Mouse (Mus musculus): Measurements from ENCODE around the gene Cdc42bpb. TPM values are rescaled to one million over a fixed set of nuclear protein-coding genes. Genes with fewer than 3 reads are reported as not detected.
A peak's percentile ranks its signal among the peaks of the same experiment; 100 is the strongest.

The Cdc42bpb gene
- 43.4 and 44.3 TPM in 2 replicates for polyA plus RNA-seq (2014; fragmentation: Nextera tagmentation; extraction: Ambion mirVana)

DNA sequence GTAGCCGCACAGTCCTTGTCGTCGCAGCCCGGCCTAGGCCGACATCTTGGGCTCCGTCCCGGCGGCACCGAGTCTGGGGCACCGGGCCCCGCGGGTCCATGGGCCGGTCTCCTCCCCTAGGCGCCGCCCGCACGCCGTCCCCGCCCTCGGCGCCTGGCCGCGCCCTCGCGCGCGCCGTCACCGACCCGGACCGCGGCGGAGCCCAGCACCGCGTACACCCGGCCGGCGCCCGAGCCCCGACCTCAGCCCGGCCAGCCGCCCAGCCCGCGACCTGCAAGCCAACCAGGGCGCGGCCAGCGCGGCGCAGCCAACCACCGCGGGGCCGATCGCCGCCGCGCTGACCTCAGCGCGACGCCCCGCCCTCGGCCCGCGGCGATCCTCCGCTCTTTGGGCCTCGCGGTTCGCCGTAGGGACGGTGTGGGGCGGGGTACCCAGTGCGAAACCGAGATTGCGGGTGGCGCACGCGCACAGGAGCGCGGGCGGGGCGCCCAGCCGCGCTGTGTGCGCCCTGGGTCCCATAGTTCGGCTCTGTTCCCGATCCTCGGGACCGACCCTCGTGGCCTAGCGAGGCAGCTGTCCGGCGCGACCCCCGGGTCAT, at the start of gene Cdc42bpb:
TSS of gene Cdc42bpb (minus strand) at position 343 of the 598 bp plus-strand sequence.
- Histone ChIP-seq H3K4me1 (ENCODE audit: control insufficient read depth, insufficient read depth, low read length) (peaks cover 25% of the 10 kb centered on the region), H3K9me3 (ENCODE audit: control insufficient read depth, low read length) (no peaks in the 10 kb centered on the region)

DNA sequence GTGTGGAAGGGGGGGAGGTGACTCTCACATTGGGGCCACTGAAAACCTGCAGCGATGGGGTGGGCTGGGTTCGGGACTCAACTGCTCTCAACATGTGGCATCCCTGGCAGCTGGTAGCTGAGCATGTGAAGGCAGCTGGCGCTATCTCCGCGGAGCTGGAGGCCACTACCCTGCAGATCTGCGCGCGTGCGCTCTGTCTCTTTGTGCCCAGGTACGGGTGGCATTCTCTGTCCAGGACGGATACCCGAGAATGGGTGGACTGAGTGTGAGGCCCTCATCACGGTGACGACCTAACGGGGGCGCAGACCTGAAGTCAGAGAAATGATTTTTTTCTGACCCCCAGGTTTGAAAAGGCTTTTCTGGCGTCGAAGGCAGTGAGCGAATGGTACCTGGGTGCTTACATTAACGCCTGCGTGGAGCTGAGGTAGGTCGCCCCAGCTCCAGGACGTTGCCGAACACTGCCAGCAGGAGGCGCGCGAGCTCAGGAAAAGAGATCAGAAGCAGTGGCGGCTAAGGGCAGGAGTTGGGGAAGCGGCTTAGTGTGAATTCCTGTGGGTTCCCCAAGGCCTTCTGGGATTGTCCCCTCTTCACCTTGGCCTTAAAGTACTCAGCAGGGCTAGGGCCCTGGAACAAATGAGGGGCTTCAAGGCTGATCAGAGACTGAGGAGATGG, 48.4 kb upstream of the Cdc42bpb start:
- Histone ChIP-seq H3K4me1 (ENCODE audit: control insufficient read depth, insufficient read depth, low read length) (peaks cover 45% of the 10 kb centered on the region), H3K27me3 (ENCODE audit: control insufficient read depth, insufficient read depth, low read length) (peaks cover 64% of the 10 kb centered on the region), H3K9ac (ENCODE audit: low read depth, low read length) (no peak overlapping the region), H3K36me3 (ENCODE audit: control insufficient read depth, insufficient read depth, low read length) (no peaks in the 10 kb centered on the region), H3K9me3 (ENCODE audit: control insufficient read depth, low read length) (no peaks in the 10 kb centered on the region), H3K27ac (ENCODE audit: low read depth, low read length) (no peak overlapping the region), H3K4me3 (ENCODE audit: low read length) (no peak overlapping the region), H3K4me2 (replicated peaks; ENCODE audit: low read depth, low read length) (no peak overlapping the region)
- WGBS = 18% methylated on average over 29 of the region's 29 CpGs
- 0 out of 2 replicates have a peak, but pooled peaks have one; percentile 26 for ATAC-seq (ENCODE audit: low FRiP score, low TSS enrichment)

More for the DNA sequence above, at the start of gene Cdc42bpb:
- Histone ChIP-seq H3K27ac (ENCODE audit: low read depth, low read length) (peak within 1 kb of the TSS; percentile 92), H3K4me2 (replicated peaks; ENCODE audit: low read depth, low read length) (peak within 1 kb of the TSS; percentile 89), H3K36me3 (ENCODE audit: control insufficient read depth, insufficient read depth, low read length) (no peaks in the 10 kb centered on the region), H3K4me3 (ENCODE audit: low read length) (peak within 1 kb of the TSS; percentile 100), H3K27me3 (ENCODE audit: control insufficient read depth, insufficient read depth, low read length) (no peaks in the 10 kb centered on the region), H3K9ac (ENCODE audit: low read depth, low read length) (peak within 1 kb of the TSS; percentile 94)
- ATAC-seq (ENCODE audit: low FRiP score, low TSS enrichment) = peak; percentile 94
- WGBS = under 1% methylated on average over 76 of the region's 94 CpGs

DNA sequence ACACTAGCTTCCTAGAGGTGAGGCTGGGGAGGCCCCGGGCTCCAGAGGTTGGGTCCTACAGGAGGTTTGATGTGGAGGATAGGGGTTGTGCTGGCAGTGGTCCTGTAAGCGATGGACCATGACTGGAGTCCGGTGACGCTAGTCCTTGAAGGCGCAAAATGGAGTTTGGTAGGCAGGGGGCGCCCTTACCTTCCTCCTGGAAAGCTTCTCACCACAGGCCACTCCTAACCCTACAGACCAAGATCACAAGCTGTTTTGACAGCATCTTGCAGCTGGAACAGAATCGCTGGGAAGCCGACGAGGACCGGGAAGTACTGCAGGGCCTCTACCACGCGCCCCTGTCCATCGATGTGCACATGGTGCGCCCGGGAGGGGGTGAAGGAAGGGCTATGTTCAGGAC, 47.7 kb upstream of the Cdc42bpb start:
- WGBS = 4% methylated on average over 15 of the region's 15 CpGs
- Histone ChIP-seq H3K4me2 (replicated peaks; ENCODE audit: low read depth, low read length) (no peak overlapping the region), H3K4me3 (ENCODE audit: low read length) (no peak overlapping the region), H3K9me3 (ENCODE audit: control insufficient read depth, low read length) (no peaks in the 10 kb centered on the region), H3K9ac (ENCODE audit: low read depth, low read length) (no peak overlapping the region), H3K4me1 (ENCODE audit: control insufficient read depth, insufficient read depth, low read length) (peaks cover 39% of the 10 kb centered on the region), H3K27ac (ENCODE audit: low read depth, low read length) (no peak overlapping the region), H3K36me3 (ENCODE audit: control insufficient read depth, insufficient read depth, low read length) (no peaks in the 10 kb centered on the region), H3K27me3 (ENCODE audit: control insufficient read depth, insufficient read depth, low read length) (peaks cover 63% of the 10 kb centered on the region)
- ATAC-seq (ENCODE audit: low FRiP score, low TSS enrichment) = peak; percentile 50

DNA sequence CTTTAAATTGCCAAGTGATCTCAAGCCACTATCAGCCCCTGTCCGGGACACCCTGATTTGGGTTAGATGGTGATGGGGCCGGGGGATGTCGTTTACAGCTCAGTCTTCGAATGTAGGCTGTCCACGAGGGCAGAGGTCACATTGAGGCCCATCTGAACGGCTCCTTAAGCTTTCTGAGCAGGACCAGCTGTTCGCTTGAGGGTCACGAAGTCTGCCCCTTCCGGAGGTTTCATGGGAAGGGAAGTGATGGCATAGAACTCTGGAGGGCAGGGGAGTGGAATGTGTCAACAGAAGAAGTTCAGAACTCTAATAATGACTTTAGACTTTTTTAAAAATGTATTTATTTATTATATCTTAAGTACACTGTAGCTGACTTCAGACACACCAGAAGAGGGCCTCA, 47.0 kb upstream of the Cdc42bpb start:
- Histone ChIP-seq H3K4me1 (ENCODE audit: control insufficient read depth, insufficient read depth, low read length) (peaks cover 32% of the 10 kb centered on the region), H3K4me3 (ENCODE audit: low read length) (no peak overlapping the region)
- WGBS = 15% methylated on average over 9 of the region's 9 CpGs

DNA sequence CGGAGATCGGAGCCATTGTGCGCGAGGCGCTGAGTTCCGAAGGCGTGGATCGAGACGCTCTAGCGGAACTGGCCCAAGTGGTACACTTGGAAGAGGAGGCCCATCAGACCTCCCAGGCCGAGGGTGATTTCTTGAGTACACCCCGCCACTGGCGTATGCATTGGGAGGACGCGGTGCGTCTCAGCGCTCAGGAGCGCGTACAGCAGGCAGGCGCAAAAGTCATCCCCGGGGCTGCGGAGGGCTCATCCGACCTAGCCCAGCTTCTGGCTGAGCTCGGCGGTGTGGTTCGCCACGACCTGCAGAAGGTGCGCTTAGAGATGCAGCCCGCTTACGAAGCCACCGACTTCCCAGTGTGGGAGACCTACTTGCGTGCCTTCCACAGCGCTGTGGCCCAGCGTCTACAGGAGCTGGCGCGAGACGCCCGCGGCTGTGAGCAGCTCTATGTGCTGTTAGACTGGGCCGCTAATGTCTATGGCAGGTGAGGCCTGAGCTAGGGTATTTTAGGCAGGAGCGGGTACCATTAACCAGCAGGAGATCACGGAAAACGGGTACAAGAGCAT, 46.1 kb upstream of the Cdc42bpb start:
- Histone ChIP-seq H3K4me3 (ENCODE audit: low read length) (peak overlapping the region; percentile 31), H3K27me3 (ENCODE audit: control insufficient read depth, insufficient read depth, low read length) (peaks cover 57% of the 10 kb centered on the region), H3K36me3 (ENCODE audit: control insufficient read depth, insufficient read depth, low read length) (no peaks in the 10 kb centered on the region), H3K4me1 (ENCODE audit: control insufficient read depth, insufficient read depth, low read length) (peaks cover 24% of the 10 kb centered on the region), H3K4me2 (replicated peaks; ENCODE audit: low read depth, low read length) (peak overlapping the region; percentile 43), H3K27ac (ENCODE audit: low read depth, low read length) (no peak overlapping the region), H3K9me3 (ENCODE audit: control insufficient read depth, low read length) (no peaks in the 10 kb centered on the region), H3K9ac (ENCODE audit: low read depth, low read length) (peak overlapping the region; percentile 34; the same call in 1 of the 2 replicates)
- 4% methylated on average over 43 of the region's 43 CpGs for WGBS
- ATAC-seq (ENCODE audit: low FRiP score, low TSS enrichment) = no peak

More for the DNA sequence above, 47.0 kb upstream of the Cdc42bpb start:
- no peak overlapping the region for H3K4me2 ChIP-seq (replicated peaks; ENCODE audit: low read depth, low read length)
- H3K9me3 ChIP-seq (ENCODE audit: control insufficient read depth, low read length) = no peaks in the 10 kb centered on the region
- H3K36me3 ChIP-seq (ENCODE audit: control insufficient read depth, insufficient read depth, low read length) = no peaks in the 10 kb centered on the region
- no peak for ATAC-seq (ENCODE audit: low FRiP score, low TSS enrichment)
- peaks cover 58% of the 10 kb centered on the region for H3K27me3 ChIP-seq (ENCODE audit: control insufficient read depth, insufficient read depth, low read length)
- no peak overlapping the region for H3K9ac ChIP-seq (ENCODE audit: low read depth, low read length)
- H3K27ac ChIP-seq (ENCODE audit: low read depth, low read length) = no peak overlapping the region

DNA sequence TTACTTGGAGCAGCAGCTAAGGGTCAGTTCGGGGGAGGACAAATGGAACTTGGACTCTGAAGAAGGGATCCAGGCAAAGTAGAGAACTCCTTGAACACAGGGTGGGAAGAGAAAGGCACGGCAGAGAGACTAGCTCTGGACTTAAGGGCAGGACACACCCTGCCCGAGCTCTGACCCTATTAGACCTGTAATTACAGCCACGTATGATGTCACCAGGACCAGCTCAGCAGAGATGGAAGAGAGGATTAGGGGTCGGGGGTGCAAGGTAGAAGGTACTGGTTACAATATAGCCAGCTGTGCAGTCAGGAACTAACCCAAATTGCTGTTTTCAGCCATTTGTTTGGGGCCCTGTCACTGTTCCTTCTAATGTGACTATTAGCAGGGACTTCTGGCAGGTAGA, 45.3 kb upstream of the Cdc42bpb start:
- Histone ChIP-seq H3K4me2 (replicated peaks; ENCODE audit: low read depth, low read length) (no peak overlapping the region), H3K9me3 (ENCODE audit: control insufficient read depth, low read length) (no peaks in the 10 kb centered on the region), H3K27me3 (ENCODE audit: control insufficient read depth, insufficient read depth, low read length) (peaks cover 53% of the 10 kb centered on the region), H3K4me3 (ENCODE audit: low read length) (no peak overlapping the region), H3K27ac (ENCODE audit: low read depth, low read length) (no peak overlapping the region), H3K9ac (ENCODE audit: low read depth, low read length) (peak overlapping the region; percentile 34; the same call in 1 of the 2 replicates), H3K4me1 (ENCODE audit: control insufficient read depth, insufficient read depth, low read length) (peaks cover 19% of the 10 kb centered on the region; the same call in 1 of the 2 replicates), H3K36me3 (ENCODE audit: control insufficient read depth, insufficient read depth, low read length) (no peaks in the 10 kb centered on the region)
- WGBS = 47% methylated on average over 5 of the region's 5 CpGs
- ATAC-seq (ENCODE audit: low FRiP score, low TSS enrichment) = no peak

DNA sequence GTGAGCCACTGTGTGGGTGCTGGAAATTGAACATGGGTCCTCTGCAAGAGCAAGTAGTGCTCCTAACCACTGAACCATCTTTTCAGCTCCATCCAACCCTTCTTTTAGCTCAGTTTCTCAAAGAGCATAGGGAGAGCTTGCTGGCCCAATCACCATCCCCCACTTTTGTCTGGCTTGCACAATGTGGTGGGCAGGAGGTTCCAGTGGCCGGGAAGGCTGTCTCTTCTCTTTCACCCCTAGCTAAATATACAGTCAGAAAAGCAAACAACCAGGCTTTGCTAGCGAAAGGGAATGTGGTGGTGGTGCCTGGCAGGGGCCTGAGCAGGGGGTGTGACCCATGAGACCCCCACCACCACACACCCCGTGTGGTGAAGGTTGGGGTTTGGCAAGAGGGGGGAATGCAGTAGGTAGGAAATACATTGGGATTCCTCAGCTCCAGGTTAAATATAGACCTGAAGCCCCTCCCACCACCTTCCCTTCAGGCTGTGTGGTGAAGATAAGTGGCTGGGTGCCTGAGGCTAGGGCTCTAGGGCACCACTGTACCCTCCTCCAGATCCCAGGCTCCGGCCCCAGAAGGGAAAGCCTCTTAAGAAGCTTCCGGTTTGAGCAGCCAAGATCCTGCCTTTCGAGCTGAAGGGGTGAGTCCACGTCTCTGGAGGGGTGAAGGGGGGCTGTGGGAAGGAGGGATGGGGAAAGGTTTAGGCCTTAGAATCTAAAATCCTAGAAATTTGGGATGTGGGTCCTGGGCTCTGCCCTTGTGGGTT, 43.6 kb upstream of the Cdc42bpb start:
- Histone ChIP-seq H3K27ac (ENCODE audit: low read depth, low read length) (no peak overlapping the region), H3K27me3 (ENCODE audit: control insufficient read depth, insufficient read depth, low read length) (peaks cover 49% of the 10 kb centered on the region), H3K4me2 (replicated peaks; ENCODE audit: low read depth, low read length) (no peak overlapping the region), H3K9ac (ENCODE audit: low read depth, low read length) (no peak overlapping the region), H3K4me1 (ENCODE audit: control insufficient read depth, insufficient read depth, low read length) (peaks cover 26% of the 10 kb centered on the region; the same call in 1 of the 2 replicates), H3K9me3 (ENCODE audit: control insufficient read depth, low read length) (no peaks in the 10 kb centered on the region), H3K4me3 (ENCODE audit: low read length) (no peak overlapping the region), H3K36me3 (ENCODE audit: control insufficient read depth, insufficient read depth, low read length) (no peaks in the 10 kb centered on the region)
- 57% methylated on average over 7 of the region's 7 CpGs for WGBS
- ATAC-seq (ENCODE audit: low FRiP score, low TSS enrichment) = no peak

DNA sequence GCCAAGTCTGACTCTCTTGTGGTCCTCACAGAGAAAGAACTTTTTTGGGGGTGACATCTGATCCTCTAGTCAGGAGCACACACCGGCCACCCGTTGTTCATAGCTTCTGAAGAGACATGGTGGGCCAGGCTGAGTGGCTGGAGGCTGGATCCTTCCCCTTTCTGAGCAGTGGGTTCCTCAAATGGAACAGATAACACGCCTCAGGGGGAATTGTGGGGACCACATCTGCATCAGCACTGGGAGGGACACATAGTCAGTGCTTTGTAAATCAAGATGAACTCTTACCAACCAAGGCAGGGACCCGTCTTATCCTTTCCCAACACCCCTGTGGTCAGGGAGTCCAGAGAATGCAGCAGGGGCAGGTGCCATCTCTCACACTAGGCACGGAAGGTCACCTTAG, 42.4 kb upstream of the Cdc42bpb start:
- peaks cover 41% of the 10 kb centered on the region for H3K27me3 ChIP-seq (ENCODE audit: control insufficient read depth, insufficient read depth, low read length)
- H3K9me3 ChIP-seq (ENCODE audit: control insufficient read depth, low read length) = no peaks in the 10 kb centered on the region
- no peak for ATAC-seq (ENCODE audit: low FRiP score, low TSS enrichment)
- H3K4me1 ChIP-seq (ENCODE audit: control insufficient read depth, insufficient read depth, low read length) = peaks cover 22% of the 10 kb centered on the region; the same call in 1 of the 2 replicates
- H3K4me2 ChIP-seq (replicated peaks; ENCODE audit: low read depth, low read length) = no peak overlapping the region
- no peak overlapping the region for H3K9ac ChIP-seq (ENCODE audit: low read depth, low read length)
- no peaks in the 10 kb centered on the region for H3K36me3 ChIP-seq (ENCODE audit: control insufficient read depth, insufficient read depth, low read length)
- no peak overlapping the region for H3K27ac ChIP-seq (ENCODE audit: low read depth, low read length)
- no peak overlapping the region for H3K4me3 ChIP-seq (ENCODE audit: low read length)
- WGBS = 77% methylated on average over 5 of the region's 5 CpGs

Data from kidney, embryonic 14.5 days (tissue).